Mouse (Mus musculus): ENCODE measurements around the gene Epn1. TPM values are rescaled to one million over a fixed set of nuclear protein-coding genes. Genes with fewer than 3 reads are reported as not detected.

Epn1 gene
- 67.3 and 69.8 TPM in 2 replicates for polyA plus RNA-seq (2016; fragmentation: Nextera tagmentation; extraction: Ambion mirVana)

GRCm38 (mm10) chr7:5080010-5080751, at the start of gene Epn1:
Gene Epn1 (plus strand): TSS chr7:5080235.
- peak within 1 kb of the TSS; percentile 97 for H3K9ac ChIP-seq (replicated peaks)
- WGBS, result under 1% methylated on average over 81 of the region's 81 CpGs
- H3K9me3 ChIP-seq, result no peaks in the 10 kb centered on the region
- H3K4me3 ChIP-seq, result peak within 1 kb of the TSS; percentile 99
- peaks cover 10% of the 10 kb centered on the region for H3K4me1 ChIP-seq
- peak; percentile 97 for ATAC-seq (ENCODE audit: low FRiP score, low read depth)
- peak within 1 kb of the TSS; percentile 89 for H3K27ac ChIP-seq (replicated peaks)
- peak within 1 kb of the TSS; percentile 83 for H3K4me2 ChIP-seq (replicated peaks)
- peaks cover 53% of the 10 kb centered on the region for H3K36me3 ChIP-seq
- H3K27me3 ChIP-seq, result no peaks in the 10 kb centered on the region

GRCm38 (mm10) chr7:5030554-5031275, 49.3 kb upstream of the Epn1 start:
- H3K4me3 ChIP-seq, result 0 out of 2 replicates have a peak overlapping the region, but pooled peaks have one; percentile 12
- 86% methylated on average over 63 of the region's 63 CpGs for WGBS
- H3K27me3 ChIP-seq, result no peaks in the 10 kb centered on the region
- no peaks in the 10 kb centered on the region for H3K4me1 ChIP-seq
- no peak overlapping the region for H3K9ac ChIP-seq (replicated peaks)
- H3K36me3 ChIP-seq, result peaks cover 85% of the 10 kb centered on the region
- no peak overlapping the region for H3K4me2 ChIP-seq (replicated peaks)
- H3K9me3 ChIP-seq, result peaks cover 30% of the 10 kb centered on the region
- H3K27ac ChIP-seq (replicated peaks), result no peak overlapping the region
- ATAC-seq (ENCODE audit: low FRiP score, low read depth), result no peak; the same call in 1 of the 2 replicates

- WGBS, result 78% methylated on average over 46 of the region's 46 CpGs
- Histone ChIP-seq H3K4me3 (no peak overlapping the region), H3K36me3 (peaks cover 93% of the 10 kb centered on the region), H3K4me2 (replicated peaks) (no peak overlapping the region), H3K27ac (replicated peaks) (no peak overlapping the region), H3K4me1 (no peaks in the 10 kb centered on the region), H3K27me3 (no peaks in the 10 kb centered on the region), H3K9me3 (peaks cover 30% of the 10 kb centered on the region), H3K9ac (replicated peaks) (no peak overlapping the region)
- ATAC-seq (ENCODE audit: low FRiP score, low read depth), result no peak
Observed at GRCm38 (mm10) chr7:5031496-5031895, 48.5 kb upstream of the Epn1 start.

GRCm38 (mm10) chr7:5033818-5034217, 46.2 kb upstream of the Epn1 start, which contains the start of gene 4632433K11Rik:
Gene 4632433K11Rik (plus strand): TSS chr7:5034118.
- 86% methylated on average over 3 of the region's 3 CpGs for WGBS
- no peak within 1 kb of the TSS for H3K4me2 ChIP-seq (replicated peaks)
- H3K4me1 ChIP-seq, result peaks cover 10% of the 10 kb centered on the region
- no peak within 1 kb of the TSS for H3K9ac ChIP-seq (replicated peaks)
- no peak within 1 kb of the TSS for H3K27ac ChIP-seq (replicated peaks)
- H3K9me3 ChIP-seq, result peaks cover 30% of the 10 kb centered on the region
- H3K4me3 ChIP-seq, result no peak within 1 kb of the TSS
- no peaks in the 10 kb centered on the region for H3K27me3 ChIP-seq
- no peak for ATAC-seq (ENCODE audit: low FRiP score, low read depth)
- H3K36me3 ChIP-seq, result peaks cover 77% of the 10 kb centered on the region

GRCm38 (mm10) chr7:5035628-5036027, 44.4 kb upstream of the Epn1 start:
- no peak for ATAC-seq (ENCODE audit: low FRiP score, low read depth)
- Histone ChIP-seq H3K27ac (replicated peaks) (no peak overlapping the region), H3K4me2 (replicated peaks) (no peak overlapping the region), H3K9me3 (peaks cover 15% of the 10 kb centered on the region), H3K4me1 (peaks cover 18% of the 10 kb centered on the region), H3K9ac (replicated peaks) (no peak overlapping the region), H3K4me3 (no peak overlapping the region), H3K36me3 (peaks cover 58% of the 10 kb centered on the region), H3K27me3 (no peaks in the 10 kb centered on the region)
- WGBS, result 92% methylated on average over 17 of the region's 17 CpGs

- peaks cover 10% of the 10 kb centered on the region for H3K9me3 ChIP-seq
- H3K9ac ChIP-seq (replicated peaks), result no peak overlapping the region
- no peak overlapping the region for H3K4me2 ChIP-seq (replicated peaks)
- no peaks in the 10 kb centered on the region for H3K27me3 ChIP-seq
- no peak overlapping the region for H3K4me3 ChIP-seq
- no peak overlapping the region for H3K27ac ChIP-seq (replicated peaks)
- ATAC-seq (ENCODE audit: low FRiP score, low read depth), result no peak
- peaks cover 18% of the 10 kb centered on the region for H3K4me1 ChIP-seq
- 93% methylated on average over 9 of the region's 9 CpGs for WGBS
- H3K36me3 ChIP-seq, result peaks cover 53% of the 10 kb centered on the region
Observed at GRCm38 (mm10) chr7:5036136-5036535, 43.9 kb upstream of the Epn1 start.

GRCm38 (mm10) chr7:5037026-5037425, 43.0 kb upstream of the Epn1 start:
- Histone ChIP-seq H3K27ac (replicated peaks) (no peak overlapping the region), H3K36me3 (peaks cover 44% of the 10 kb centered on the region), H3K4me2 (replicated peaks) (no peak overlapping the region), H3K27me3 (no peaks in the 10 kb centered on the region), H3K9ac (replicated peaks) (no peak overlapping the region), H3K4me3 (no peak overlapping the region), H3K9me3 (peaks cover under 1% of the 10 kb centered on the region; the same call in 1 of the 2 replicates), H3K4me1 (peaks cover 18% of the 10 kb centered on the region)
- no peak for ATAC-seq (ENCODE audit: low FRiP score, low read depth)
- whole genome bisulfite sequencing, result 92% methylated on average over 7 of the region's 7 CpGs

- peaks cover 40% of the 10 kb centered on the region for H3K36me3 ChIP-seq
- 89% methylated on average over 8 of the region's 8 CpGs for WGBS
- H3K4me3 ChIP-seq, result peak overlapping the region; percentile 71
- H3K4me1 ChIP-seq, result peaks cover 18% of the 10 kb centered on the region
- H3K27me3 ChIP-seq, result no peaks in the 10 kb centered on the region
- peak overlapping the region; percentile 96; the same call in 1 of the 2 replicates for H3K27ac ChIP-seq (replicated peaks)
- H3K9ac ChIP-seq (replicated peaks), result 0 out of 2 replicates have a peak overlapping the region, but pooled peaks have one; percentile 32
- ATAC-seq (ENCODE audit: low FRiP score, low read depth), result no peak
- H3K9me3 ChIP-seq, result no peaks in the 10 kb centered on the region
- peak overlapping the region; percentile 60 for H3K4me2 ChIP-seq (replicated peaks)
Observed at GRCm38 (mm10) chr7:5037467-5037866, 42.6 kb upstream of the Epn1 start.

GRCm38 (mm10) chr7:5038109-5038732, 41.8 kb upstream of the Epn1 start, which contains the start of gene Zfp784:
Gene Zfp784 (minus strand): TSS chr7:5038446.
- Histone ChIP-seq H3K27ac (replicated peaks) (peak within 1 kb of the TSS; percentile 96), H3K4me1 (peaks cover 18% of the 10 kb centered on the region), H3K27me3 (no peaks in the 10 kb centered on the region), H3K4me2 (replicated peaks) (peak within 1 kb of the TSS; percentile 60), H3K4me3 (peak within 1 kb of the TSS; percentile 71), H3K9me3 (no peaks in the 10 kb centered on the region), H3K36me3 (peaks cover 33% of the 10 kb centered on the region), H3K9ac (replicated peaks) (peak within 1 kb of the TSS; percentile 68)
- under 1% methylated on average over 47 of the region's 48 CpGs for WGBS
- ATAC-seq (ENCODE audit: low FRiP score, low read depth), result peak; percentile 97

GRCm38 (mm10) chr7:5038940-5039339, 41.1 kb upstream of the Epn1 start:
- no peak for ATAC-seq (ENCODE audit: low FRiP score, low read depth)
- peak overlapping the region; percentile 68 for H3K9ac ChIP-seq (replicated peaks)
- H3K27me3 ChIP-seq, result no peaks in the 10 kb centered on the region
- H3K4me2 ChIP-seq (replicated peaks), result peak overlapping the region; percentile 60
- peaks cover 18% of the 10 kb centered on the region for H3K4me1 ChIP-seq
- H3K4me3 ChIP-seq, result peak overlapping the region; percentile 71
- WGBS, result 44% methylated on average over 5 of the region's 5 CpGs
- H3K27ac ChIP-seq (replicated peaks), result no peak overlapping the region
- H3K36me3 ChIP-seq, result peaks cover 25% of the 10 kb centered on the region
- no peaks in the 10 kb centered on the region for H3K9me3 ChIP-seq

GRCm38 (mm10) chr7:5044981-5045380, 35.1 kb upstream of the Epn1 start:
- no peak overlapping the region for H3K9ac ChIP-seq (replicated peaks)
- H3K27ac ChIP-seq (replicated peaks), result no peak overlapping the region
- H3K4me3 ChIP-seq, result no peak overlapping the region
- no peaks in the 10 kb centered on the region for H3K4me1 ChIP-seq
- no peaks in the 10 kb centered on the region for H3K9me3 ChIP-seq
- no peaks in the 10 kb centered on the region for H3K36me3 ChIP-seq
- no peaks in the 10 kb centered on the region for H3K27me3 ChIP-seq
- ATAC-seq (ENCODE audit: low FRiP score, low read depth), result no peak
- no peak overlapping the region for H3K4me2 ChIP-seq (replicated peaks)
- 73% methylated on average over 2 of the region's 2 CpGs for WGBS
